Mouse (Mus musculus) telencephalon, adult 2 months (tissue): ENCODE measurements at regions not wholly inside any gene's neighbourhood (a gene's known extent, or its start where the extent isn't known, plus 50 kb on each side); places are given as distances from the start of the nearest gene placed in this dataset.

ENCODE experiments used
- DNase-seq: peaks from one replicate; pipeline ENCODE4 v3.0.0-alpha.2; 2011; ENCODE audit warnings: low read depth, low spot score

DNA sequence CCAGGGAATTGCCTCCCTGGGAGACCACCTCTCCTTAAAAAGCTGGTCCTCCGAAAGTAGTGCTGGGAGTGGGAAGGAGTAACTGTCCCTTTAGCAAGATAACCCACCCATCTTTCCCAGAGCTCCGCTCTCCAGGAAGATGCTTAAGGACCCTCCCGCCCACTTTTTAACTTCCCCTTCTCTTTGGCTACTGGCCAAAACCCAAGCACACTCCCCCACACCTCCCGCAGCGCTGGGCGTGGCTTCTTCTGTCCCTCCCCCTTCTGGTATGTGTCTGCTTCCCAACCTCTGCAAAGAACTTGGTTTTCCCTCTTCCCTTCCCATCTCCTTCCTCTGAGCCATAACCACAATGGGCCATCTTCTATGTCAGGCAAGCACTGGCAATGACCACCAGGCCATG, 85.4 kb downstream of the Rpap3 start:
- DNase-seq, result no peak

- DNase-seq, result no peak
These were observed 85.9 kb downstream of the Rpap3 start for GRCm38 (mm10) chr15:97619764-97620163.

DNA sequence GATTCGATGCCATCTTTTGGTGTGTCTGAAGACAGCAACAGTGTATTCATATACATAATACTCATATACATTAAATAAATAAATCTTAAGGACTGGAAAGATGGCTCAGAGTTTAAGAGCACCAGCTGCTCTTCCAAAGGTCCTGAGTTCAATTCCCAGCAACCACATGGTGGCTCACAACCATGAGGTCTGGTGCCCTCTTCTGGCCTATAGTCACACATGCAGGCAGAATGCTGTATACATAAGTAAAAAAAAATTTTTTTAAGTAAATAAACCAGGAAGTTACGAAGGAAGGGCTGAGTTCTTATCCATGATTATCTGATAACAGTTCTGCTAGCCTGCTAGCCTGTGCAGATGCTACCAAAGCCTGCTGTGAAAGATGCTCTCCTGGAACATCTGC, 93.3 kb downstream of the Rpap3 start:
- no peak for DNase-seq

GRCm38 (mm10) chr15:97610767-97611166, 94.9 kb downstream of the Rpap3 start:
- DNase-seq, result no peak

GRCm38 (mm10) chr15:97609496-97609895, 96.1 kb downstream of the Rpap3 start:
- DNase-seq, result no peak

- no peak for DNase-seq
These were observed 97.0 kb downstream of the Rpap3 start for GRCm38 (mm10) chr15:97608651-97609050.

DNA sequence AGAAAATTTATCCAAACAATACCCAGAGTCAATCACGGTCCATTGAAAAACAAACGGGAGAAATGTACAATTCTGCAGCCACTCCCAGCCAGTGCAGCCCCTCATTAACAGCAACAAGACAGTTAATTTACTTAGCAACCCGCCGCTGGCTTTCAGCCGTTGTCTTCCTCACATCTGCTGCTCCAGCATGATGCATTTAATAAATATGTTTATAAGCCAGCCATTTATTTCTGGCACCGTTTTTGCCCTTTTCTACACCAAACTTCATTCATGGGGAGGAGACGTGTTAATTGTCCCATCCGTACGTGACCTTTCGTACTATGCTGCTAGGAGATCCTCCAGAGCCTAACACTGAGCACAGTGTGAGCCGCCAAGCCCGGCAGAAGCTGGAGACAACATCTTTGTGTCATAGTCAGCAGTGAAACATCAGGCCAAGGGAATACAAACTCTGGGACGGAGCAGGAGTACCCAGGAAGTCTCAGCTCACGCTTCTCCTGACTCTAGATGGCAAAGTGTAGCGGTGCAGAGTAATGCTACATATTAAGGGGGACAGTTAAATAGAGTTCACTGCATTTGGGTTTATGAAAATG, 97.9 kb downstream of the Rpap3 start:
- no peak for DNase-seq

GRCm38 (mm10) chr15:97606630-97607381, 98.8 kb downstream of the Rpap3 start:
- peak; percentile 78 for DNase-seq

DNA sequence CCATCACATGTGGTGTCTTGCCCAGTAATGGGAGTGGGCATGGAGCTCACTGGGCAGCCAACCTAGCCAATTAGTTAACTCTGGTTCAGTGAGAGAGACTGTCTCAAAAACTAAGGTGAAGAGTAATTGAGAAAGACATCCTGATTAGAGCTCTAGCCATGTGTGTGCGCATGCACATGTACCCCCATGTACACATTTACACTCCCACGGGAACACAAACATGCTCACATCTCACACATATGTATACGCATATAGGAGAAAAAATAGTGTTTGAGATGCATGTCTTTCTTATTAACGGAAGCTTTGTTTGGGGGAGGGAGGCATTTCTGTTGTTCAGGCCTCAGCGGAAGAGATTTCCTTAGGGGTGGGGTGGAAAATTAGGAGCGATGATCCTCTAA, 99.4 kb downstream of the Rpap3 start:
- no peak for DNase-seq

- DNase-seq, result no peak
These were observed 99.8 kb downstream of the Rpap3 start for GRCm38 (mm10) chr15:97605791-97606190.

DNA sequence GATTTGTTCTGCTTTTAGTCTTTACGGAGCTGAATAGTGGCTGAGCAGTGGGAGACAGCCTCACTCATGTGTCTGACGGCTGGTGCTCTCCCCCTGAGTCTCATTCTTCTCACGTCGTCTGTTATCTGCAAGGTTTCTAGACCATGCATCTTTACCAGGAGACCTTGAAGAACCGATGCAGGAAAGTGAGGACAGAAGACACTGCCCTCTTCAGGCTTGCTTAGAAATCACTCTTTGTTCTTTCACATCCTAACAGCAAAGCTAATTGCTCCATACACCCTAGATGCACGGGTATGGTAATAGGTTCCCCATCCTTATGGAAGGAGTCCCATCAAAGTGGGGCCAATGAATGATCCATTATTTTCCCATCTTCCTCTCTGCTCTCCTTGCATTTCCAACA, 102.1 kb downstream of the Rpap3 start:
- no peak for DNase-seq

- no peak for DNase-seq
These were observed 107.4 kb downstream of the Rpap3 start for GRCm38 (mm10) chr15:97598270-97598669.

- DNase-seq, result no peak
These were observed 109.0 kb downstream of the Rpap3 start for GRCm38 (mm10) chr15:97596514-97597081.

DNA sequence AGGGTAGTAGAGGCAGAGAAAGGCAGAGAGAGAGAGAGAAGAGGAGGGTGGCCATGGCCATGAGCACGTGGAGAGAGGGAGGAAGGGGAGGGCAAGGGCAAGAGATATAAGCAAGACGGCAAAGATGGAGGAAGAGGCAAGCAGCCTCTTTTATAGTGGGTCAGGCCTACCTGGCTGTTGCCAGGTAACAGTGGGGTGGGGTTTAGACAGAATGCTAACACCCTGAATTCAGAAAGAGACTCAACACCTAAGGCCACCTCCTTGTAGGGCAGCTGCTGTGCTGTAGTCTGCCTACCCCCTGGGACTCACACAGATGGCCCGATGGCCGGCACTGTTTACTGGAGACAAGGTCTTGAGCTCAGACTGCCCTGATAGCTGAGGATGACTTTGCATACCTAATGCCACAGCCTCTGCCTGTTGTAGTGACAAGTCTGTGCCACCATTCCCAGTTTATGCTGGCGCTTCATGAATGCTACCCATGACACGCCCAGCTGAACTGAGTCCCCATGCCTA, 110.3 kb downstream of the Rpap3 start:
- DNase-seq, result no peak

- DNase-seq, result no peak
These were observed 111.6 kb downstream of the Rpap3 start for GRCm38 (mm10) chr15:97593781-97594600.

- DNase-seq, result no peak
These were observed 112.8 kb downstream of the Rpap3 start for GRCm38 (mm10) chr15:97592786-97593185.

DNA sequence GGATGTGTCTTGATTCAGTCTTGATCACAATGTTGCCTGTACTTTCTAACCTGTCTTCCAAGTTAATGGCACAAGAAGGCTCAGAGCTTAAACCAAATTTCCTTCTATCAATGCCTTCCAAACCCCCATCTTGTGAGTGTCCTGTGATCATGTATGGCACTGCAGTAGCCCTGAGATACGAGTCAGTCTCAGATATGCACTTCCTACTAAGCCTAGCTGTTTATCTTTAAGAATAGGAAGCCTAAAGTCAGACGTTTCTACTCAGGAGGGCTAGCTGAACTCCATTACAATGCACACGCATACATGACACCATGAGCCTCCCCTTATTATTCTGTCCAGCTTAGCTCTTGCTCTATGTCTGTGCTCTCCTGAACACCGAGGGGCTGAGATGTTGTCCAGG, 114.2 kb downstream of the Rpap3 start:
- DNase-seq, result no peak

DNA sequence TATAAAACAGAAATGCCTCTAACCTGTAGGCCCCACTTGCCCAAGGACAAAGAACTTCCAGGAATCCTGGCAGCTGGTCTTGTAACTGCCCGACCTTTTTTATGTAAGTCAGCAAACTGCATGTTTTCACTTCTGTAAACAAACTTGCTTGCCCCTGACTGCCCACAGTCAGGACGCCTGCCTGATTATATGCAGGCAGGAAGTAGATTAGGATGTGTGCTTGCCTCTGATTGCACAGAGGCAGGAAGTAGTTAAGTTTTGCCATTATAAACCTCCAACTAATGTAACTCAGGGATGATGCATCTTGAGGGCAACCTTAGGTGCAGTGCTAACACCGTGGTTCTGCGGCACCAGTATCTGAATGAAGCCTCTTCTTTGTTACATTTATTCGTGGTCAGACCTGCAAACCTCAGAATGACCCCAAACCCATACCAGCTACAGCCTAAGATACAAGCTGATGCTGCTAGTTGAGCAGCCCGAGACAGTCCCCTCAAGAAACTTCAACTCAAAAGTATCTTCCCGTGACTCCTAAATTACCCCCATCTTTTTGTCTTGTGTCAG, 114.8 kb downstream of the Rpap3 start:
- no peak for DNase-seq

GRCm38 (mm10) chr15:97587571-97588205, 117.9 kb downstream of the Rpap3 start:
- no peak for DNase-seq

- no peak for DNase-seq
These were observed 123.9 kb downstream of the Rpap3 start for GRCm38 (mm10) chr15:97581724-97582154.

DNA sequence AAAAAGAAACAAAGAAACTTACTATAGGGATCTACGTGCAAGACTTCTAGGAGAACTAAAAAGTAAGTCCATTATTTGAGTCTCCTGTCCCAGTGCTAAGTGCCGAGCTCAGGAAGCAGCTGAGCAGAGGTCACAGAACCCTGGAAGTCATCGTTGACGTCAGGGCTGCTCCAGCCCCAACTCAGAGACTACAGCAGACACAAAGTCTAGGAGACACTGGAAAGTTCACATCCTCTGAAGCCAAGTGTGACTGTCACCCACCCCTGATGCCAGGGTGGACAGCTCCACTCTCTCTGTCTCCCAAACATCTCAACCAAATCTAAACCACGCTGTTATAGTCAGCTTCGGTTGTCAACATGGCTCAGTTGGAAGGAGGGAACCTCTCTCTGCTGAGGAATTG, 124.9 kb downstream of the Rpap3 start:
- no peak for DNase-seq
